Mouse (Mus musculus) heart, embryonic 16.5 days (tissue): Measurements from ENCODE around the gene Gm20388. TPM values are rescaled to one million over a fixed set of nuclear protein-coding genes. Genes with fewer than 3 reads are reported as not detected.

ENCODE experiments used
- ATAC-seq: fragments of 200-750 bp; cut with Nextera tagmentation; replicated peaks from 2 replicates; pipeline ENCODE4 v1.8.0; 2017; ENCODE audit warnings: moderate number of reproducible peaks; ENCODE audit not compliant: insufficient read depth, low FRiP score; ENCODE audit errors: extremely low read depth
- H3K27ac ChIP-seq: fragments of 300-500 bp; sonication (generic); 2 replicates; pipeline ENCODE4 v1.5.1; 2014; ENCODE audit warnings: mild to moderate bottlenecking, low read length, control low read depth, moderate library complexity
- H3K27me3 ChIP-seq: fragments of 300-500 bp; sonication (generic); 2 replicates; pipeline ENCODE4 v1.6.1; 2014; ENCODE audit warnings: low read length, mixed read lengths; ENCODE audit not compliant: control insufficient read depth, insufficient read depth
- H3K36me3 ChIP-seq: fragments of 300-500 bp; sonication (generic); 2 replicates; pipeline ENCODE4 v1.6.1; 2014; ENCODE audit not compliant: control insufficient read depth, insufficient read depth
- H3K4me1 ChIP-seq: fragments of 300-500 bp; sonication (generic); 2 replicates; pipeline ENCODE4 v1.6.1; 2014; ENCODE audit warnings: low read length, mixed read lengths; ENCODE audit not compliant: control insufficient read depth, insufficient read depth
- H3K4me2 ChIP-seq: fragments of 300-500 bp; sonication (generic); 2 replicates; pipeline ENCODE4 v1.6.1; 2014; ENCODE audit warnings: low read depth, mild to moderate bottlenecking, control low read depth, low read length
- H3K4me3 ChIP-seq: fragments of 300-500 bp; sonication (generic); 2 replicates; pipeline ENCODE4 v1.5.1; 2014; ENCODE audit warnings: mild to moderate bottlenecking, control low read depth, low read length
- H3K9ac ChIP-seq: fragments of 300-500 bp; sonication (generic); 2 replicates; pipeline ENCODE4 v1.6.1; 2014; ENCODE audit warnings: low read length, control low read depth
- H3K9me3 ChIP-seq: fragments of 300-500 bp; sonication (generic); replicated peaks from 2 replicates; pipeline ENCODE4 v1.6.1; 2016; ENCODE audit warnings: low read length; ENCODE audit not compliant: control insufficient read depth
- WGBS: fragments of 180-500 bp; shearing (Covaris S2); extraction: QIAGEN DNeasy Blood & Tissue Kit; methylation state at CpG from one replicate; pipeline ENCODE4 v1.1.7; 2014; 5-methylcytosine and 5-hydroxymethylcytosine counted together
- polyA plus RNA-seq: library from polyadenylated mRNA; unstranded; fragments of >200 nt; fragmentation: Nextera tagmentation; extraction: Ambion mirVana; gene quantifications from 2 replicates; pipeline ENCODE4 v1.2.1, GENCODE M21; 2015

Gm20388 gene
- polyA plus RNA-seq, 1 experiment from 2014 or later: 4.5 TPM

DNA sequence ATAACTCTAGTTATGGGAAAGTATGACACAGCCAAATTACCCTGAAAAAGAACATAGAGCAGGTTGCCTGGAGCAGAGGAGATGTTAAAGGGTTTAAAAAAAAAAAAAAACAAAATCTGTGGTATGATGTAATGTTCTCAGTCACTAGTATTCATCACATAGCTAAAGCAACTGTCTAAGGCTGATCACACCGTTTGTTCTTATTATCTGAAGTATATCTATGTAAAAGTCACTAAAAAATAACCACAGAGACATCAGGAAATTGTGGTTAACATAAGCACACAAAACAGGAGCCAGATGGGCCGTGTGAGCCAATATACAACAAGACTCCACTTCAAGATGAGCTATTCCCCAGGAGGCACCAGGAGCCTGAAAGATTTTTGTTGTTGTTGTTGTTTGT is 3089.7 kb downstream of the Gm20388 start:
- Histone ChIP-seq H3K4me3 (no peak overlapping the region), H3K4me2 (no peak overlapping the region), H3K9ac (no peak overlapping the region), H3K27ac (0 out of 2 replicates have a peak overlapping the region, but pooled peaks have one; percentile 10), H3K36me3 (no peaks in the 10 kb centered on the region), H3K9me3 (no peaks in the 10 kb centered on the region), H3K4me1 (peaks cover 36% of the 10 kb centered on the region), H3K27me3 (no peaks in the 10 kb centered on the region)
- ATAC-seq: peak; percentile 33; the same call in 1 of the 2 replicates
- WGBS: 54% methylated on average over 2 of the region's 2 CpGs

- ATAC-seq: no peak
- Histone ChIP-seq H3K27me3 (no peaks in the 10 kb centered on the region), H3K27ac (peak overlapping the region; percentile 36), H3K9ac (no peak overlapping the region), H3K4me2 (no peak overlapping the region), H3K36me3 (no peaks in the 10 kb centered on the region), H3K4me3 (no peak overlapping the region), H3K4me1 (peaks cover 44% of the 10 kb centered on the region), H3K9me3 (no peaks in the 10 kb centered on the region)
- 49% methylated on average over 14 of the region's 14 CpGs for WGBS
These were observed 3093.6 kb downstream of the Gm20388 start for GRCm38 (mm10) chr8:123004033-123004922.

DNA sequence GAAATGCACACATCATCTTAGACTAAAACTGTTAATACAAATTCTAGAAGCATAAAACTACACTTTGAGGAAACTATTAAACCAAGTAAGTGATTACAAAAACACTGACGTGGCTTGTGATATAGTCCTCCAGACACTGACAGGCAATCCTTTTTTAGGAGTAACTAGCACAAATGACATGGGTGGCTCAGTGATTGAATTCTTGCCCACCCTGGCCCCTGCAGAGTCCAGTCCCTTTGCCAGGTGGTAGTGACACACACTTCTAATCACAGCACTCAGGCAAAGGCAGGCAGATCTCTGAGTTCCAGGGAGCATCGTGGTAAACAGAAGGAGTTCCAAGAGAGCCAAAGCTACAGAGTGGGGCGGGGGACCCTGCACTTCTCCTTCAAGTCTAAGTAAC is 3094.7 kb downstream of the Gm20388 start:
- H3K27me3 ChIP-seq: no peaks in the 10 kb centered on the region
- H3K27ac ChIP-seq: no peak overlapping the region
- no peaks in the 10 kb centered on the region for H3K36me3 ChIP-seq
- WGBS: 43% methylated on average over 3 of the region's 3 CpGs
- ATAC-seq: no peak
- H3K9ac ChIP-seq: no peak overlapping the region
- H3K4me2 ChIP-seq: no peak overlapping the region
- no peaks in the 10 kb centered on the region for H3K9me3 ChIP-seq
- peaks cover 47% of the 10 kb centered on the region for H3K4me1 ChIP-seq
- H3K4me3 ChIP-seq: no peak overlapping the region

GRCm38 (mm10) chr8:123005805-123006204 is 3095.2 kb downstream of the Gm20388 start:
- Histone ChIP-seq H3K36me3 (no peaks in the 10 kb centered on the region), H3K9ac (0 out of 2 replicates have a peak overlapping the region, but pooled peaks have one; percentile 7), H3K27me3 (no peaks in the 10 kb centered on the region), H3K27ac (no peak overlapping the region), H3K9me3 (no peaks in the 10 kb centered on the region), H3K4me2 (no peak overlapping the region), H3K4me1 (peaks cover 47% of the 10 kb centered on the region), H3K4me3 (no peak overlapping the region)
- no peak for ATAC-seq
- WGBS: 73% methylated on average over 5 of the region's 5 CpGs

DNA sequence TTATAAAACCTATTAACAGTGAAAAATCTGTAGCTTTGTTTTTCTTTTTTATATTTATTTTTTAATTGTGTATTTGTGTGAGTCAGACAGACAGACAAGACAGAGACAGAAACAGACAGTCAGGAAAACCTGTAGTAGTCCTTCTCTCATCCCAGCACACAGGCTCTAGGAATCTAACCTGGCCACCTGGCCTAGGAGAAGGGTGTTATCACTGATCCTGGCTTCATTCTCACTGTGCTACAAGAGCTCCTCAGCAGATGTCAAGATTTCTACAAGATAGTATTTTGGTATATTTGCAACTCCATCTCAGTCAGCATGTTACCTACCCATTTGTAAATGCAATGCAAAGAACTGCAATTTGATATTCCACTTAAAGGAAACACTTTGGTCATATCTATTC is 3100.7 kb downstream of the Gm20388 start:
- Histone ChIP-seq H3K27me3 (no peaks in the 10 kb centered on the region), H3K36me3 (0 out of 2 replicates have a peak, but pooled peaks cover 2% of the 10 kb centered on the region), H3K9me3 (no peaks in the 10 kb centered on the region), H3K4me3 (no peak overlapping the region), H3K9ac (no peak overlapping the region), H3K27ac (no peak overlapping the region), H3K4me1 (peaks cover 25% of the 10 kb centered on the region), H3K4me2 (no peak overlapping the region)
- no peak for ATAC-seq

DNA sequence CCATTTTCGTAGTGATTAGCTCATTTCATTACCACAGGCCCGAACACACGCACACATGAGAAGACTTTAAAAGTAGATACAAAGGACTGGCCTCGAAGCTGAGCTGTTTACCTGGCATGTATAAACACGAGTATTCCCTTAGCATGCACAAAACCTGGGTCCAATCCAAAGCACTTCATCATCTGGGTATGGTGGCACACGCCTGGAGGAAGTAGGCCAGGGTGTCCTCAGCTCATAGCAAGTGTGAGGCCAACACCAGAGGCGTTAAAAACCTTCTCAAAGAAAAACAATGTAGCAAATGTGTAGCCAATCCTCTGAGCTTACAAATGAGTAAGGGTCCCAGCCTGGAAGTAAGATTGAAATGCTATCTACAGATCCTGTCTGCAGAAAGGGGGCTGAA is 3103.8 kb downstream of the Gm20388 start:
- Histone ChIP-seq H3K9me3 (no peaks in the 10 kb centered on the region), H3K4me3 (no peak overlapping the region), H3K4me1 (peaks cover 25% of the 10 kb centered on the region), H3K4me2 (no peak overlapping the region), H3K27me3 (no peaks in the 10 kb centered on the region), H3K36me3 (0 out of 2 replicates have a peak, but pooled peaks cover 5% of the 10 kb centered on the region), H3K27ac (no peak overlapping the region), H3K9ac (no peak overlapping the region)
- WGBS: 69% methylated on average over 7 of the region's 7 CpGs
- ATAC-seq: no peak

GRCm38 (mm10) chr8:123015074-123015473 is 3104.4 kb downstream of the Gm20388 start:
- Histone ChIP-seq H3K4me2 (no peak overlapping the region), H3K9ac (no peak overlapping the region), H3K4me3 (no peak overlapping the region), H3K4me1 (peaks cover 26% of the 10 kb centered on the region), H3K27ac (no peak overlapping the region), H3K36me3 (0 out of 2 replicates have a peak, but pooled peaks cover 5% of the 10 kb centered on the region), H3K27me3 (no peaks in the 10 kb centered on the region), H3K9me3 (no peaks in the 10 kb centered on the region)
- WGBS: 38% methylated on average over 3 of the region's 3 CpGs
- no peak; the same call in 1 of the 2 replicates for ATAC-seq

GRCm38 (mm10) chr8:123017143-123017542 is 3106.5 kb downstream of the Gm20388 start:
- Histone ChIP-seq H3K27me3 (no peaks in the 10 kb centered on the region), H3K4me3 (no peak overlapping the region), H3K9ac (no peak overlapping the region), H3K9me3 (no peaks in the 10 kb centered on the region), H3K4me1 (peaks cover 43% of the 10 kb centered on the region), H3K27ac (no peak overlapping the region), H3K4me2 (no peak overlapping the region), H3K36me3 (0 out of 2 replicates have a peak, but pooled peaks cover 5% of the 10 kb centered on the region)
- no peak for ATAC-seq
- WGBS: 73% methylated on average over 4 of the region's 4 CpGs

- Histone ChIP-seq H3K27ac (no peak overlapping the region), H3K27me3 (no peaks in the 10 kb centered on the region), H3K9ac (no peak overlapping the region), H3K4me2 (no peak overlapping the region), H3K4me3 (no peak overlapping the region), H3K4me1 (peaks cover 48% of the 10 kb centered on the region), H3K36me3 (0 out of 2 replicates have a peak, but pooled peaks cover 4% of the 10 kb centered on the region), H3K9me3 (no peaks in the 10 kb centered on the region)
- no peak for ATAC-seq
- WGBS: 69% methylated on average over 4 of the region's 4 CpGs
These were observed 3108.0 kb downstream of the Gm20388 start for GRCm38 (mm10) chr8:123018484-123019164.
